Comparison of ENCODE assay signal across 8 mouse cellular contexts in the genomic region with DNA sequence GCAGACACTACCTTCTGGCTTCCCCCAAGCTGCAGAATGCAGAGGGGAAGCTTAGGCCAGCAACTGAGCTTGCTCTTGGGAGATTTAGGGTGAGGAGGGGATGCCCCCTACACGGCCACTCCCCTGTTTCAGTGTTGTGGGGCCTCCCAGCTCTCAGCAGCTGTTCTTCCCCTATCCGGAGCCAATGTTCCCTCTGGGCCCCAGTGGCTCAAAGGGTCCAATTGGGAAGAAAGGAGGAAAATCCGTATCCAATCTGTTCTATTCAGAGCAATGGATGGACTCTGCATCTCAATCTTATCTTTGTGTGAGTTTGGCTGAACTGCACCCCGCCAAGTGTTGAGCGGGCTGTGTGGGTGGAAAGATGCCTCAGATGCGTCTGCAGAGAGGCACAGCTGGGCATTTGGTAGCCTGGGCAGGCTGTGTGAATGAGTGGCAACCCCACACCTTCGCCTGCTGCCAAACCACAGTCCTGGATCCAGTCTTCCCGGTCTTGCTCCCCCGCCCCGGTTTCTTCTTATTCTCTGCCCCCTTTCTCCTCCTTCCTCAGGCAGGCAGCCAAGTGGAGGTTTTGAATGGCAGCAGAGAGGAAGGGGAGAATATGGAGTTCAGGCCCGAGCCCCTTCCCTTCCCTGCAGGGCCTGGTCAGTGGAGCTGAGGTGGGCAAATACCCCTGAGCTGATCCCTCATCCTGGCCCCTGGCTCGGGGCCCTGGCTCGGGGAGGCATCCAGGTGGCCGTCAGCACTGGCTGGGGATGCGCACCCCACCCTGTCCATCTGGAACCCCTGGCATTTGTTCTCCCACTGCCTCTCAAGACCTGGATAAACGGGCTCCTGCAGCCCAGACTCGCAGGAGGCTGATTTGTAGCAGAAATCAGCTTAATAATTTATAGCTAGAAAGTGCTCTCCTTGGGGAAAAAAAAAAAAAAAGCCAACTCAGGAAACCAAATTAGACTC.
DNase-seq lines count a peak whose midpoint lies in the region; ATAC-seq lines count a peak whose summit lies in the region.

No protein-coding gene starts in this region.

- intact Hi-C loops in heart, postnatal 36 days (cut with DNase I), result no loop called here

- 0 out of 2 replicates have a peak overlapping the region, but pooled peaks have one; percentile 30 for H3K9ac ChIP-seq in heart, embryonic 13.5 days
- peak overlapping the region; percentile 32; the same call in 1 of the 2 replicates for H3K9ac ChIP-seq in hindbrain, embryonic 14.5 days
- H3K9ac ChIP-seq in neural tube, embryonic 15.5 days (replicated peaks), result no peak overlapping the region

- H3K27ac ChIP-seq in heart, embryonic 13.5 days (replicated peaks), result no peak overlapping the region
- peak overlapping the region; percentile 63 for H3K27ac ChIP-seq in hindbrain, embryonic 14.5 days
- peak overlapping the region; percentile 64 for H3K27ac ChIP-seq in neural tube, embryonic 15.5 days (replicated peaks)

- no peak overlapping the region for H3K4me3 ChIP-seq in heart, embryonic 13.5 days
- no peak overlapping the region for H3K4me3 ChIP-seq in hindbrain, embryonic 14.5 days (replicated peaks; ENCODE audit: low read length)
- no peak overlapping the region for H3K4me3 ChIP-seq in neural tube, embryonic 15.5 days (replicated peaks)

- peak overlapping the region; percentile 27 for H3K4me2 ChIP-seq in heart, embryonic 13.5 days
- peak overlapping the region; percentile 21 for H3K4me2 ChIP-seq in hindbrain, embryonic 14.5 days (replicated peaks)
- H3K4me2 ChIP-seq in neural tube, embryonic 15.5 days, result peak overlapping the region; percentile 22

- H3K27me3 ChIP-seq in heart, embryonic 13.5 days (replicated peaks), result peaks cover 20% of the 10 kb centered on the region
- no peaks in the 10 kb centered on the region for H3K27me3 ChIP-seq in hindbrain, embryonic 14.5 days (ENCODE audit: control insufficient read depth, insufficient read depth, low read length)
- H3K27me3 ChIP-seq in neural tube, embryonic 15.5 days (replicated peaks), result no peaks in the 10 kb centered on the region

- no peak for DNase-seq in heart, postnatal 36 days
- DNase-seq in A20 (ENCODE audit: low read depth, low spot score), result peak; percentile 16
- peak; percentile 58 to 64 for DNase-seq in cerebellum, postnatal 25 days
- DNase-seq in hindbrain, embryonic 14.5 days (ENCODE audit: low spot score), result peak; percentile 58

- no peaks in the 10 kb centered on the region for H3K9me3 ChIP-seq in heart, embryonic 13.5 days
- no peaks in the 10 kb centered on the region for H3K9me3 ChIP-seq in hindbrain, embryonic 14.5 days (ENCODE audit: control insufficient read depth, low read length)
- no peaks in the 10 kb centered on the region for H3K9me3 ChIP-seq in neural tube, embryonic 15.5 days (replicated peaks)

- no peak for ATAC-seq in heart, embryonic 13.5 days (ENCODE audit: extremely low read depth, insufficient number of reproducible peaks, low FRiP score, low TSS enrichment)
- peak; percentile 73 for ATAC-seq in hindbrain, embryonic 14.5 days (ENCODE audit: low FRiP score)
- peak; percentile 61 for ATAC-seq in neural tube, embryonic 15.5 days (ENCODE audit: low FRiP score)
- ATAC-seq in activated CD4-positive, CD25-positive, alpha-beta regulatory T cell, adult 4 months, result no peak
- no peak for ATAC-seq in erythroid progenitor cell, adult 5-6 weeks (replicated peaks; ENCODE audit: low FRiP score, poor library complexity, severe bottlenecking)

- no peaks in the 10 kb centered on the region for H3K36me3 ChIP-seq in heart, embryonic 13.5 days
- H3K36me3 ChIP-seq in hindbrain, embryonic 14.5 days (replicated peaks; ENCODE audit: control insufficient read depth, insufficient read depth), result no peaks in the 10 kb centered on the region
- no peaks in the 10 kb centered on the region for H3K36me3 ChIP-seq in neural tube, embryonic 15.5 days

- WGBS in heart, embryonic 13.5 days, result 45% methylated on average over 17 of the region's 17 CpGs
- WGBS in hindbrain, embryonic 14.5 days, result 26% methylated on average over 17 of the region's 17 CpGs
- WGBS in neural tube, embryonic 15.5 days, result 12% methylated on average over 17 of the region's 17 CpGs

- H3K4me1 ChIP-seq in heart, embryonic 13.5 days, result peaks cover 13% of the 10 kb centered on the region
- H3K4me1 ChIP-seq in hindbrain, embryonic 14.5 days (replicated peaks; ENCODE audit: control insufficient read depth, insufficient read depth, low read length), result peaks cover 21% of the 10 kb centered on the region
- peaks cover 27% of the 10 kb centered on the region for H3K4me1 ChIP-seq in neural tube, embryonic 15.5 days

Comparison
In these comparisons a context has a peak if more than half of its experiments do, and no peak if none do; other contexts are left out.
1. ATAC-seq: peak in hindbrain, embryonic 14.5 days (single experiment) and neural tube, embryonic 15.5 days (single experiment); none in heart, embryonic 13.5 days (single experiment), activated CD4-positive, CD25-positive, alpha-beta regulatory T cell, adult 4 months (single experiment) and erythroid progenitor cell, adult 5-6 weeks (single experiment).
2. DNase-seq: peak in A20 (single experiment), cerebellum, postnatal 25 days (2 of 2) and hindbrain, embryonic 14.5 days (single experiment); none in heart, postnatal 36 days (0 of 2).
3. Peak in every context shown above with its lines, with median percentiles within 50 percentile points of each other: H3K4me2 ChIP-seq.